Mouse (Mus musculus): ENCODE data around the gene Olfr97. TPM values are rescaled to one million over a fixed set of nuclear protein-coding genes. Genes with fewer than 3 reads are reported as not detected.

Olfr97 gene
- total and polyA plus RNA-seq, 3 experiments: 0.11 TPM; not detected in 2

GRCm38 (mm10) chr17:37203206-37203916, 33.8 kb downstream of the Olfr97 start:
- no peak for TF ChIP-seq GATA2 (IDR thresholded peaks at IDR 0.05; ENCODE audit: borderline replicate concordance, low read depth, low read length)
- TF ChIP-seq POLR2AphosphoS5 (IDR thresholded peaks at IDR 0.05; ENCODE audit: insufficient replicate concordance, low read depth, low read length): no peak
- TF ChIP-seq TAL1 (conservative IDR thresholded peaks at IDR 0.05; ENCODE audit: low read depth, low read length): no peak
- no peak for TF ChIP-seq GATA1 (IDR thresholded peaks at IDR 0.05; ENCODE audit: borderline replicate concordance, low read length)
- TF ChIP-seq CTCF (IDR thresholded peaks at IDR 0.05; ENCODE audit: low read depth, low read length): peak; percentile 78
- H3K4me1 ChIP-seq (ENCODE audit: insufficient read depth, low read depth, low read length): no peaks in the 10 kb centered on the region
- H3K4me3 ChIP-seq (ENCODE audit: low read depth, low read length): no peak overlapping the region
- H3K9me3 ChIP-seq (replicated peaks): no peaks in the 10 kb centered on the region
- DNase-seq (ENCODE audit: low spot score) (peak; percentile 23), ATAC-seq (ENCODE audit: extremely low read depth, insufficient number of reproducible peaks, low FRiP score, poor library complexity, severe bottlenecking) (peak; percentile 84)
- H3K27me3 ChIP-seq (ENCODE audit: insufficient read depth, low read length): no peaks in the 10 kb centered on the region
- no peaks in the 10 kb centered on the region for H3K36me3 ChIP-seq (replicated peaks)

DNA sequence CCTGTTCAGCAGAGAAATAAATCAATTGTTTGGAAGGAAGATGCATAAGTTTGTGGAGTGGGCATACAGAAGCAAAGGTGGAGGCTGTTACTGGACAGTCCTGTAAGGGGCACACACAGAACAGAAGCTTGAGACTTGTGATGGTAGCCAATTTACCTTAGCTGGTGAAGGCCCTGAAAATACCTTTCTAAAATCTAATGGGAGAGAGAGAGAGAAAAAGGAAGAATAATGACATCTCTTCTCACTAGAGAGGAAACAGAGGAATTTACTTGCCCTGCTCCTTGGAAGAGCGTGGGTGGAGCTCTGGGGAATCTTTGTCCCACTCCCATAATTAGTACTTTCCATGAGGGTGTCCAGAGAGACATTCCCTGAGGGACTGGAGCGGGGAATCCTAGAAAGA, 36.2 kb downstream of the Olfr97 start, which contains the start of gene Olfr94:
Gene Olfr94, minus strand, starts transcription at position 101 of the 400 bp plus-strand sequence.
- Histone ChIP-seq H3K4me3 (ENCODE audit: low read depth, low read length) (no peak within 1 kb of the TSS), H3K27me3 (ENCODE audit: insufficient read depth, low read length) (peaks cover 3% of the 10 kb centered on the region; the same call in 1 of the 2 replicates), H3K9me3 (replicated peaks) (peaks cover 8% of the 10 kb centered on the region), H3K4me1 (ENCODE audit: insufficient read depth, low read depth, low read length) (no peaks in the 10 kb centered on the region), H3K36me3 (replicated peaks) (no peaks in the 10 kb centered on the region)
- no peak for DNase-seq (ENCODE audit: low spot score)
- TF ChIP-seq CTCF (IDR thresholded peaks at IDR 0.05; ENCODE audit: low read depth, low read length): no peak
- ATAC-seq (ENCODE audit: extremely low read depth, insufficient number of reproducible peaks, low FRiP score, poor library complexity, severe bottlenecking): no peak

- Histone ChIP-seq H3K36me3 (replicated peaks) (no peaks in the 10 kb centered on the region), H3K4me3 (ENCODE audit: low read depth, low read length) (no peak overlapping the region; the same call in 1 of the 2 replicates), H3K27me3 (ENCODE audit: insufficient read depth, low read length) (peaks cover 3% of the 10 kb centered on the region; the same call in 1 of the 2 replicates), H3K4me1 (ENCODE audit: insufficient read depth, low read depth, low read length) (no peaks in the 10 kb centered on the region), H3K9me3 (replicated peaks) (peaks cover 8% of the 10 kb centered on the region)
- TF ChIP-seq GATA1 (IDR thresholded peaks at IDR 0.05; ENCODE audit: borderline replicate concordance, low read length): no peak
- TF ChIP-seq GATA2 (IDR thresholded peaks at IDR 0.05; ENCODE audit: borderline replicate concordance, low read depth, low read length): no peak
- no peak for TF ChIP-seq CTCF (IDR thresholded peaks at IDR 0.05; ENCODE audit: low read depth, low read length)
- TF ChIP-seq POLR2AphosphoS5 (IDR thresholded peaks at IDR 0.05; ENCODE audit: insufficient replicate concordance, low read depth, low read length): no peak
- no peak for TF ChIP-seq TAL1 (conservative IDR thresholded peaks at IDR 0.05; ENCODE audit: low read depth, low read length)
- no peak for DNase-seq (ENCODE audit: low spot score)
- no peak for ATAC-seq (ENCODE audit: extremely low read depth, insufficient number of reproducible peaks, low FRiP score, poor library complexity, severe bottlenecking)
Observed at GRCm38 (mm10) chr17:37196845-37197724, 40.0 kb downstream of the Olfr97 start.

- TF ChIP-seq TAL1 (conservative IDR thresholded peaks at IDR 0.05; ENCODE audit: low read depth, low read length) (no peak), POLR2AphosphoS5 (IDR thresholded peaks at IDR 0.05; ENCODE audit: insufficient replicate concordance, low read depth, low read length) (no peak), CTCF (IDR thresholded peaks at IDR 0.05; ENCODE audit: low read depth, low read length) (no peak), GATA2 (IDR thresholded peaks at IDR 0.05; ENCODE audit: borderline replicate concordance, low read depth, low read length) (no peak), GATA1 (IDR thresholded peaks at IDR 0.05; ENCODE audit: borderline replicate concordance, low read length) (no peak)
- ATAC-seq (ENCODE audit: extremely low read depth, insufficient number of reproducible peaks, low FRiP score, poor library complexity, severe bottlenecking) (no peak), DNase-seq (ENCODE audit: low spot score) (no peak)
- H3K4me1 ChIP-seq (ENCODE audit: insufficient read depth, low read depth, low read length): no peaks in the 10 kb centered on the region
- H3K4me3 ChIP-seq (ENCODE audit: low read depth, low read length): no peak overlapping the region
- H3K27me3 ChIP-seq (ENCODE audit: insufficient read depth, low read length): peaks cover 3% of the 10 kb centered on the region; the same call in 1 of the 2 replicates
- H3K9me3 ChIP-seq (replicated peaks): peaks cover 8% of the 10 kb centered on the region
- no peaks in the 10 kb centered on the region for H3K36me3 ChIP-seq (replicated peaks)
Observed at GRCm38 (mm10) chr17:37194782-37195181, 42.3 kb downstream of the Olfr97 start.

- DNase-seq (ENCODE audit: low spot score) (no peak), ATAC-seq (ENCODE audit: extremely low read depth, insufficient number of reproducible peaks, low FRiP score, poor library complexity, severe bottlenecking) (no peak)
- peaks cover 3% of the 10 kb centered on the region; the same call in 1 of the 2 replicates for H3K27me3 ChIP-seq (ENCODE audit: insufficient read depth, low read length)
- no peak within 1 kb of the TSS for H3K4me3 ChIP-seq (ENCODE audit: low read depth, low read length)
- H3K9me3 ChIP-seq (replicated peaks): peaks cover 8% of the 10 kb centered on the region
- no peaks in the 10 kb centered on the region for H3K4me1 ChIP-seq (ENCODE audit: insufficient read depth, low read depth, low read length)
- TF ChIP-seq TAL1 (conservative IDR thresholded peaks at IDR 0.05; ENCODE audit: low read depth, low read length) (no peak), GATA1 (IDR thresholded peaks at IDR 0.05; ENCODE audit: borderline replicate concordance, low read length) (no peak), CTCF (IDR thresholded peaks at IDR 0.05; ENCODE audit: low read depth, low read length) (no peak), GATA2 (IDR thresholded peaks at IDR 0.05; ENCODE audit: borderline replicate concordance, low read depth, low read length) (no peak), POLR2AphosphoS5 (IDR thresholded peaks at IDR 0.05; ENCODE audit: insufficient replicate concordance, low read depth, low read length) (no peak)
- no peaks in the 10 kb centered on the region for H3K36me3 ChIP-seq (replicated peaks)
Observed at GRCm38 (mm10) chr17:37193656-37194055, 43.5 kb downstream of the Olfr97 start, which contains the start of gene Ubd. Ubd (plus strand) TSS chr17:37193892.

DNA sequence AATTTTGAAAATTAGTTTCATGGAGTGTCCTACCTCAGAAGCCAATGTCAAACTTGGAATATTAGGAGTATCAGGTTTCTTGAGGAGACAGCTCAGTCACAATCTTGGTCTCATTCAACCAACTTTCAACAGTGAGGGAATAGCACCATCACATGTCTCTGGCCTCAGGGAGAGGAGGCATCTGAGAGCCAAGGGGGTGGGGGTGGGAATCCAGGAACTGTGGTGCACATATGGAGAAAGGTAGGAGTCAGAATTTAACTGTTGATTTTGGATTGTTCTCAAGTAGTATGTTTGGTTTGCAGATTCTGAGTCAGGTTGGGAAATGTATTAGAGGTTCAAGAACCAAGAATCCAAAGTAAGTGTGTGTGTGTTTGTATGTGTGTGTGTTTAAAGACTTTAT, 44.1 kb downstream of the Olfr97 start:
- no peak for TF ChIP-seq POLR2AphosphoS5 (IDR thresholded peaks at IDR 0.05; ENCODE audit: insufficient replicate concordance, low read depth, low read length)
- no peak for TF ChIP-seq GATA1 (IDR thresholded peaks at IDR 0.05; ENCODE audit: borderline replicate concordance, low read length)
- no peak for TF ChIP-seq TAL1 (conservative IDR thresholded peaks at IDR 0.05; ENCODE audit: low read depth, low read length)
- no peak for TF ChIP-seq CTCF (IDR thresholded peaks at IDR 0.05; ENCODE audit: low read depth, low read length)
- TF ChIP-seq GATA2 (IDR thresholded peaks at IDR 0.05; ENCODE audit: borderline replicate concordance, low read depth, low read length): no peak
- no peaks in the 10 kb centered on the region for H3K4me1 ChIP-seq (ENCODE audit: insufficient read depth, low read depth, low read length)
- H3K9me3 ChIP-seq (replicated peaks): peaks cover 8% of the 10 kb centered on the region
- peaks cover 3% of the 10 kb centered on the region; the same call in 1 of the 2 replicates for H3K27me3 ChIP-seq (ENCODE audit: insufficient read depth, low read length)
- no peak for DNase-seq (ENCODE audit: low spot score)
- ATAC-seq (ENCODE audit: extremely low read depth, insufficient number of reproducible peaks, low FRiP score, poor library complexity, severe bottlenecking): no peak
- no peaks in the 10 kb centered on the region for H3K36me3 ChIP-seq (replicated peaks)
- H3K4me3 ChIP-seq (ENCODE audit: low read depth, low read length): no peak overlapping the region

Measured in G1E (cell line).